Mouse (Mus musculus): ENCODE results near the gene Hip1r. TPM values are rescaled to one million over a fixed set of nuclear protein-coding genes. Genes with fewer than 3 reads are reported as not detected.

Gene Hip1r
- polyA plus RNA-seq, 1 experiment from 2014 or later, result 14.5 TPM

- Histone ChIP-seq H3K27me3 (ENCODE audit: control insufficient read depth, insufficient read depth, low read depth, low read length) (no peaks in the 10 kb centered on the region), H3K4me1 (replicated peaks; ENCODE audit: control insufficient read depth, insufficient read depth, low read length) (peaks cover 31% of the 10 kb centered on the region), H3K36me3 (ENCODE audit: control insufficient read depth, insufficient read depth, low read length) (no peaks in the 10 kb centered on the region), H3K4me2 (ENCODE audit: low read depth, low read length) (peak within 1 kb of the TSS; percentile 82), H3K27ac (ENCODE audit: low read length) (peak within 1 kb of the TSS; percentile 92), H3K4me3 (ENCODE audit: low read length) (peak within 1 kb of the TSS; percentile 84), H3K9me3 (ENCODE audit: control insufficient read depth, low read length) (no peaks in the 10 kb centered on the region), H3K9ac (ENCODE audit: low read length) (peak within 1 kb of the TSS; percentile 98)
- under 1% methylated on average over 52 of the region's 52 CpGs for WGBS
- peak; percentile 82 for ATAC-seq (ENCODE audit: low read depth)
Observed at GRCm38 (mm10) chr5:124032001-124032508, 58.6 kb downstream of the Hip1r start, which contains the start of gene Vps37b. Vps37b (minus strand) TSS chr5:124032270.

DNA sequence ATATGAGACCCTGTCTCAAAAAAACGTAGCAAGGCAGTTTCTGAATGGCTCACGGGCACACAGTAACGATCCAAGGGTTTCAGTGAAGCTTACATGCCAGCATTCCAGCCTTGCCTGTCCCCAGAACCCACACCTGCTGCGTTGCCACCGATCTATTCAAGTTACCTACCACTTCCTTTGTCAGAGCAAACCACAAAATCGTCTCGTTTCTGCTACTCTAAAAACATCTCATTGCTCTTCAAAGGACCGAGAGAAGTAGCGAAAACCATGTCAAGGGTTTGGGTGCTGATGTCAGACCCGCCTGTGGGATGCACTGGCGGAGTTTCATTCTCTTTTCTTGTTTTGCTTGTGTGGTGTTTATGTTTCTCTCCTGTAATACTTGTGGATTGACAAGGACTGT, 61.0 kb downstream of the Hip1r start:
- no peaks in the 10 kb centered on the region for H3K36me3 ChIP-seq (ENCODE audit: control insufficient read depth, insufficient read depth, low read length)
- no peak overlapping the region for H3K4me2 ChIP-seq (ENCODE audit: low read depth, low read length)
- H3K9ac ChIP-seq (ENCODE audit: low read length), result no peak overlapping the region
- WGBS, result 62% methylated on average over 11 of the region's 11 CpGs
- no peak overlapping the region for H3K4me3 ChIP-seq (ENCODE audit: low read length)
- no peak overlapping the region for H3K27ac ChIP-seq (ENCODE audit: low read length)
- peaks cover 16% of the 10 kb centered on the region for H3K4me1 ChIP-seq (replicated peaks; ENCODE audit: control insufficient read depth, insufficient read depth, low read length)
- no peak for ATAC-seq (ENCODE audit: low read depth)
- no peaks in the 10 kb centered on the region for H3K27me3 ChIP-seq (ENCODE audit: control insufficient read depth, insufficient read depth, low read depth, low read length)
- H3K9me3 ChIP-seq (ENCODE audit: control insufficient read depth, low read length), result no peaks in the 10 kb centered on the region

GRCm38 (mm10) chr5:124035406-124035805, 62.0 kb downstream of the Hip1r start:
- Histone ChIP-seq H3K36me3 (ENCODE audit: control insufficient read depth, insufficient read depth, low read length) (no peaks in the 10 kb centered on the region), H3K4me3 (ENCODE audit: low read length) (no peak overlapping the region), H3K4me1 (replicated peaks; ENCODE audit: control insufficient read depth, insufficient read depth, low read length) (peaks cover 7% of the 10 kb centered on the region), H3K9ac (ENCODE audit: low read length) (no peak overlapping the region), H3K9me3 (ENCODE audit: control insufficient read depth, low read length) (no peaks in the 10 kb centered on the region), H3K4me2 (ENCODE audit: low read depth, low read length) (no peak overlapping the region), H3K27ac (ENCODE audit: low read length) (no peak overlapping the region), H3K27me3 (ENCODE audit: control insufficient read depth, insufficient read depth, low read depth, low read length) (no peaks in the 10 kb centered on the region)
- WGBS, result 72% methylated on average over 9 of the region's 9 CpGs
- ATAC-seq (ENCODE audit: low read depth), result no peak

DNA sequence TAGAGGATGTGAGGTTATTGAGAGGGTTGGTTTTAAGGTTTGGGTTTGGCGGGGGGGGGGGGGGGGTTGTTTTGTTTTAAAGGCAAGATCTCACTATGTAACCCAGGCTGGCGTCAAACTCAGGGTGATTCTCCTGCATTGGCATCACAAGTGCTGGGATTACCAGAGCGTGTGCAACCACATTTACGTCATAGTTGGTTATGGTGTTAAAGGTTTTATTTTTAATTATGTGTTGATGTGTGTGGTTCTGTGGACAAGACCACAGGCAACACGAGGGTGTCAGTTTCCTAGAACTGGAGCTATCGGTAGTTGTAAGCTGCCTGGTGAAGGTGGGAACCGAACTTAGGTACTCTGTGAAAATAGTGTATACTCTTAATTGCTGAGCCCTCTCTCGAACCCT, 62.4 kb downstream of the Hip1r start:
- H3K27ac ChIP-seq (ENCODE audit: low read length), result no peak overlapping the region
- no peaks in the 10 kb centered on the region for H3K27me3 ChIP-seq (ENCODE audit: control insufficient read depth, insufficient read depth, low read depth, low read length)
- H3K4me1 ChIP-seq (replicated peaks; ENCODE audit: control insufficient read depth, insufficient read depth, low read length), result peaks cover 3% of the 10 kb centered on the region
- H3K9me3 ChIP-seq (ENCODE audit: control insufficient read depth, low read length), result no peaks in the 10 kb centered on the region
- ATAC-seq (ENCODE audit: low read depth), result no peak
- WGBS, result 63% methylated on average over 8 of the region's 8 CpGs
- no peak overlapping the region for H3K4me3 ChIP-seq (ENCODE audit: low read length)
- H3K4me2 ChIP-seq (ENCODE audit: low read depth, low read length), result no peak overlapping the region
- H3K9ac ChIP-seq (ENCODE audit: low read length), result no peak overlapping the region
- no peaks in the 10 kb centered on the region for H3K36me3 ChIP-seq (ENCODE audit: control insufficient read depth, insufficient read depth, low read length)

GRCm38 (mm10) chr5:124036341-124036740, 62.9 kb downstream of the Hip1r start:
- Histone ChIP-seq H3K4me2 (ENCODE audit: low read depth, low read length) (no peak overlapping the region), H3K4me1 (replicated peaks; ENCODE audit: control insufficient read depth, insufficient read depth, low read length) (no peaks in the 10 kb centered on the region), H3K27ac (ENCODE audit: low read length) (no peak overlapping the region), H3K4me3 (ENCODE audit: low read length) (no peak overlapping the region), H3K27me3 (ENCODE audit: control insufficient read depth, insufficient read depth, low read depth, low read length) (no peaks in the 10 kb centered on the region), H3K9ac (ENCODE audit: low read length) (no peak overlapping the region), H3K9me3 (ENCODE audit: control insufficient read depth, low read length) (no peaks in the 10 kb centered on the region), H3K36me3 (ENCODE audit: control insufficient read depth, insufficient read depth, low read length) (no peaks in the 10 kb centered on the region)
- ATAC-seq (ENCODE audit: low read depth), result no peak
- 29% methylated on average over 6 of the region's 6 CpGs for WGBS

DNA sequence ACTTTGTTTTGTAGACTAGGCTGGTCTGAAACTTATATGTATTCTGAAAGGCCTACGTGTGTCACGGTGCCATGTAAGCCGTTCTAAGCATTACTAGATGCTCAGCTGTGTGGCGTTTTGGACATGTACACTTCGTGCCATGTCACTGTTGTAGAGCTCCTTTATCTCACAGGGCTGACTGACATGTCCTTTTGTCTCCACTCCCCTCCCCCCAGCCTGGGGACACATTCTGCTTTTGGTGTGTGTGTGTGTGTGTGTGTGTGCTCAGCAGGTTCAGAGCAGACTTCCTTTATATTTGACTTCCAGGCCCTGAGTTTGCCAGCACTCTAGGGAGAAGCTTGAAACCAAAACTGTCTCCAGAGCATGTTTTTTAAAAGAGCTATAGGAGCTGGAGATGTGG, 63.4 kb downstream of the Hip1r start:
- no peak overlapping the region for H3K4me3 ChIP-seq (ENCODE audit: low read length)
- ATAC-seq (ENCODE audit: low read depth), result no peak
- H3K9me3 ChIP-seq (ENCODE audit: control insufficient read depth, low read length), result no peaks in the 10 kb centered on the region
- H3K27ac ChIP-seq (ENCODE audit: low read length), result no peak overlapping the region
- H3K36me3 ChIP-seq (ENCODE audit: control insufficient read depth, insufficient read depth, low read length), result no peaks in the 10 kb centered on the region
- WGBS, result 66% methylated on average over 5 of the region's 5 CpGs
- H3K4me1 ChIP-seq (replicated peaks; ENCODE audit: control insufficient read depth, insufficient read depth, low read length), result no peaks in the 10 kb centered on the region
- H3K4me2 ChIP-seq (ENCODE audit: low read depth, low read length), result no peak overlapping the region
- H3K9ac ChIP-seq (ENCODE audit: low read length), result no peak overlapping the region
- H3K27me3 ChIP-seq (ENCODE audit: control insufficient read depth, insufficient read depth, low read depth, low read length), result no peaks in the 10 kb centered on the region

DNA sequence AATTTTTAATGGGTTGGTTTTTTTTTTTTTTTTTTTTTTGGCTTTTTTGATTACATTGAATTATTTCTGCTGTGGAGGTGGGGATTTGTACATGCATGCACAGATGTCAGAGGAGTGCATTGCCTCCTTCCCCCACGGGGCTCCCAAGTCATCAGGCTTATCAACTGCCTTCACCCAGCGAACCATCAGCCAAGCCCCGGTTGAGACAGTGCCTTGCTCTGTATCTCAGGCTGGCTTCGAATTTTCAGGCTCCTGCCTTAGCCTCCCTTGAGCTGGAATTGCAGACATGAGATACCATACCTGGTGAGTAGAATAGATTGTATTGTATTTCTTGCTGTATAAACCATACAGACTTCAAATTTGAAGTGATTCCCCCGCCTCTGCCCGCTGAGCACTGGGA, 66.2 kb downstream of the Hip1r start:
- Histone ChIP-seq H3K27me3 (ENCODE audit: control insufficient read depth, insufficient read depth, low read depth, low read length) (no peaks in the 10 kb centered on the region), H3K36me3 (ENCODE audit: control insufficient read depth, insufficient read depth, low read length) (no peaks in the 10 kb centered on the region), H3K9me3 (ENCODE audit: control insufficient read depth, low read length) (no peaks in the 10 kb centered on the region), H3K27ac (ENCODE audit: low read length) (no peak overlapping the region), H3K4me2 (ENCODE audit: low read depth, low read length) (no peak overlapping the region), H3K4me3 (ENCODE audit: low read length) (no peak overlapping the region), H3K9ac (ENCODE audit: low read length) (no peak overlapping the region), H3K4me1 (replicated peaks; ENCODE audit: control insufficient read depth, insufficient read depth, low read length) (peaks cover 5% of the 10 kb centered on the region; the same call in 1 of the 2 replicates)
- 80% methylated on average over 6 of the region's 6 CpGs for WGBS
- no peak for ATAC-seq (ENCODE audit: low read depth)

DNA sequence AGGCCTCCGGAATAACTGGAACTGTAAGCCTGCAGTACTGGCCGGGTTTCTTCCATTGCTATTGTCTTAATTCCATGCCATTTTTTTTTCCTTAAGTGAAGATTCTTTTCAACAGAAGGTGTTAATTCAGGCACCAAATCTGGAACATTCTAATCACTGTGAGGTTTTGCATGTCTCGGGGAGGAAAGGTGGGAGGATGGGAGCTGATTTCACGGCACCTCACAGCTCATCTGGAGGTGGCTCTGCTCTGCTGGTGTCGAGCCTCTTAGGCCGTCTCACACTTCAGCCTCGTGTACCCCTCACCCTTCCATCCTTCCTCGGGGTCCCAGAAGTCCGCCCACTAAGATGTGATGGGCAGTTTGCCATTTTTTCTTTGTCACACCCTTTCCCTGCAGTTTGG, 67.7 kb downstream of the Hip1r start:
- no peak overlapping the region for H3K4me2 ChIP-seq (ENCODE audit: low read depth, low read length)
- ATAC-seq (ENCODE audit: low read depth), result no peak
- H3K9ac ChIP-seq (ENCODE audit: low read length), result no peak overlapping the region
- no peaks in the 10 kb centered on the region for H3K27me3 ChIP-seq (ENCODE audit: control insufficient read depth, insufficient read depth, low read depth, low read length)
- H3K9me3 ChIP-seq (ENCODE audit: control insufficient read depth, low read length), result no peaks in the 10 kb centered on the region
- WGBS, result 60% methylated on average over 9 of the region's 9 CpGs
- no peak overlapping the region for H3K4me3 ChIP-seq (ENCODE audit: low read length)
- H3K4me1 ChIP-seq (replicated peaks; ENCODE audit: control insufficient read depth, insufficient read depth, low read length), result peaks cover 5% of the 10 kb centered on the region; the same call in 1 of the 2 replicates
- no peak overlapping the region for H3K27ac ChIP-seq (ENCODE audit: low read length)
- no peaks in the 10 kb centered on the region for H3K36me3 ChIP-seq (ENCODE audit: control insufficient read depth, insufficient read depth, low read length)

- H3K27ac ChIP-seq (ENCODE audit: low read length), result peak overlapping the region; percentile 15
- H3K9me3 ChIP-seq (ENCODE audit: control insufficient read depth, low read length), result no peaks in the 10 kb centered on the region
- ATAC-seq (ENCODE audit: low read depth), result peak; percentile 75
- no peak overlapping the region for H3K4me2 ChIP-seq (ENCODE audit: low read depth, low read length)
- no peak overlapping the region for H3K4me3 ChIP-seq (ENCODE audit: low read length)
- H3K4me1 ChIP-seq (replicated peaks; ENCODE audit: control insufficient read depth, insufficient read depth, low read length), result peaks cover 5% of the 10 kb centered on the region; the same call in 1 of the 2 replicates
- WGBS, result 40% methylated on average over 10 of the region's 10 CpGs
- H3K27me3 ChIP-seq (ENCODE audit: control insufficient read depth, insufficient read depth, low read depth, low read length), result no peaks in the 10 kb centered on the region
- no peak overlapping the region for H3K9ac ChIP-seq (ENCODE audit: low read length)
- H3K36me3 ChIP-seq (ENCODE audit: control insufficient read depth, insufficient read depth, low read length), result no peaks in the 10 kb centered on the region
Observed at GRCm38 (mm10) chr5:124043212-124043978, 70.0 kb downstream of the Hip1r start.
